Mouse (Mus musculus) brain, embryonic 14.5 days (tissue): ENCODE data around the gene Dnajc8.

Experiments used
- CTCF ChIP-seq: fragments of 200-500 bp; IDR thresholded peaks from 2 replicates; pipeline ENCODE4 v1.5.1; 2012; ENCODE audit warnings: inconsistent platforms, mild to moderate bottlenecking, moderate library complexity, borderline replicate concordance; ENCODE audit not compliant: insufficient read depth, insufficient read length; ENCODE audit errors: extremely low read depth
- POLR2A ChIP-seq: fragments of 200-500 bp; IDR thresholded peaks from 2 replicates; pipeline ENCODE4 v1.6.1; 2012; ENCODE audit warnings: mild to moderate bottlenecking, inconsistent platforms, borderline replicate concordance; ENCODE audit not compliant: poor library complexity, insufficient read depth, insufficient read length, severe bottlenecking; ENCODE audit errors: extremely low read depth

DNA sequence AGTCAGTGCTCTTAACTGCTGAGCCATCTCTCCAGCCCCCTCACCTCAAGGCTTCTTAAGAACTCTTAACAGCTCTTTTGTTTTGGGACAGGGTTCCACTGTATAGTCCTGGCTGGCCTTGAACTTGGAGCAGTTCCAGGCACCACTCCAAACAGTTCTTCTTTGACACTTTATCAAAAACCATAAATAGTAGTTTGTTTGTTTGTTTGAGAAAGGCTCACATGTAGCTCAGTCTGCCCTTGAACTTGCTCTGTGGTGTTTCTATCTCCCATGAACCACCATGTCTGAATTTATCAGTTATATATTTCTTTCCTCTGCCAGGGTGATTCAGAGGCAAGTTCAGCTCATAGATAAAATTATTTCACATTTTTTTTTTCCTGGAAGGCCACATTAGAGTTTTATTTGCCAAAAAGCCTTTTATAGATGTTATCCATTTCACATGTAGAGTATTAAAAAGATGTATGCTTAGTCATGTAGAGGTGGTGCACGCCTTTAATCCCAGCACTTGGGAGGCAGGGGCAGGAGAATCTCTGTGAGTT, 39.5 kb downstream of the Dnajc8 start:
- TF ChIP-seq POLR2A = no peak
- no peak for TF ChIP-seq CTCF
